Mouse (Mus musculus) stomach, embryonic 15.5 days (tissue): ENCODE data around the gene Lrrc3. TPM values are rescaled to one million over a fixed set of nuclear protein-coding genes. Genes with fewer than 3 reads are reported as not detected.

Experiments used
- ATAC-seq: fragments of 200-750 bp; cut with Nextera tagmentation; 2 replicates; pipeline ENCODE4 v1.8.0; 2017; ENCODE audit warnings: low read depth, moderate number of reproducible peaks, moderate TSS enrichment; ENCODE audit not compliant: insufficient read depth, low FRiP score
- H3K27ac ChIP-seq: fragments of 300-500 bp; sonication (generic); 2 replicates; pipeline ENCODE4 v1.5.1; 2015; ENCODE audit warnings: mild to moderate bottlenecking, inconsistent platforms
- H3K27me3 ChIP-seq: fragments of 300-500 bp; sonication (generic); replicated peaks from 2 replicates; pipeline ENCODE4 v1.6.1; 2015; ENCODE audit warnings: inconsistent platforms
- H3K36me3 ChIP-seq: fragments of 300-500 bp; sonication (generic); 2 replicates; pipeline ENCODE4 v1.6.1; 2015; ENCODE audit warnings: inconsistent platforms
- H3K4me1 ChIP-seq: fragments of 300-500 bp; sonication (generic); 2 replicates; pipeline ENCODE4 v1.6.1; 2015; ENCODE audit warnings: inconsistent platforms
- H3K4me2 ChIP-seq: fragments of 300-500 bp; sonication (generic); 2 replicates; pipeline ENCODE4 v1.6.1; 2015; ENCODE audit warnings: mild to moderate bottlenecking, inconsistent platforms
- H3K4me3 ChIP-seq: fragments of 300-500 bp; sonication (generic); replicated peaks from 2 replicates; pipeline ENCODE4 v1.5.1; 2015; ENCODE audit warnings: inconsistent platforms
- H3K9ac ChIP-seq: fragments of 300-500 bp; sonication (generic); 2 replicates; pipeline ENCODE4 v1.6.1; 2015; ENCODE audit warnings: inconsistent platforms
- H3K9me3 ChIP-seq: fragments of 300-500 bp; sonication (generic); 2 replicates; pipeline ENCODE4 v1.6.1; 2016; ENCODE audit warnings: inconsistent platforms
- WGBS: fragments of 180-500 bp; shearing (Covaris S2); methylation state at CpG from one replicate; pipeline ENCODE4 v1.1.7; 2015; 5-methylcytosine and 5-hydroxymethylcytosine counted together
- polyA plus RNA-seq: library from polyadenylated mRNA; unstranded; fragments of >200 nt; fragmentation: Nextera tagmentation; extraction: Ambion mirVana; gene quantifications from 2 replicates; pipeline ENCODE4 v1.2.1, GENCODE M21; 2015

Gene Lrrc3
- polyA plus RNA-seq, 1 experiment from 2014 or later: 6.4 TPM

- H3K9me3 ChIP-seq: no peaks in the 10 kb centered on the region
- ATAC-seq: peak; percentile 88
- H3K27me3 ChIP-seq: no peaks in the 10 kb centered on the region
- H3K36me3 ChIP-seq: no peaks in the 10 kb centered on the region
- no peak overlapping the region for H3K9ac ChIP-seq
- 30% methylated on average over 14 of the region's 14 CpGs for WGBS
- H3K27ac ChIP-seq: peak overlapping the region; percentile 13; the same call in 1 of the 2 replicates
- peak overlapping the region; percentile 46 for H3K4me2 ChIP-seq
- H3K4me1 ChIP-seq: no peaks in the 10 kb centered on the region
- H3K4me3 ChIP-seq: peak overlapping the region; percentile 26
Measured at GRCm38 (mm10) chr10:77864067-77864761, 38.1 kb downstream of the Lrrc3 start.

GRCm38 (mm10) chr10:77861675-77862074, 40.7 kb downstream of the Lrrc3 start, which contains the start of gene Gm3285:
TSS of gene Gm3285 (plus strand) at chr10:77861975.
- no peaks in the 10 kb centered on the region for H3K36me3 ChIP-seq
- 46% methylated on average over 7 of the region's 7 CpGs for WGBS
- H3K9me3 ChIP-seq: no peaks in the 10 kb centered on the region
- ATAC-seq: no peak
- H3K27me3 ChIP-seq: no peaks in the 10 kb centered on the region
- H3K9ac ChIP-seq: no peak within 1 kb of the TSS
- no peak within 1 kb of the TSS for H3K4me2 ChIP-seq
- H3K4me1 ChIP-seq: no peaks in the 10 kb centered on the region
- H3K27ac ChIP-seq: no peak within 1 kb of the TSS
- no peak within 1 kb of the TSS for H3K4me3 ChIP-seq

GRCm38 (mm10) chr10:77852559-77852958, 49.8 kb downstream of the Lrrc3 start, which contains the start of gene Gm10318:
TSS of gene Gm10318 (plus strand) at chr10:77852859.
- Histone ChIP-seq H3K27ac (no peak within 1 kb of the TSS), H3K4me1 (no peaks in the 10 kb centered on the region), H3K4me3 (no peak within 1 kb of the TSS), H3K9ac (no peak within 1 kb of the TSS), H3K4me2 (no peak within 1 kb of the TSS), H3K36me3 (no peaks in the 10 kb centered on the region), H3K9me3 (no peaks in the 10 kb centered on the region), H3K27me3 (no peaks in the 10 kb centered on the region)
- WGBS: 53% methylated on average over 7 of the region's 9 CpGs
- ATAC-seq: no peak

Other genes with a start within 250 kb of the Lrrc3 start
- gene Tspear, start 216.0 kb downstream of the Lrrc3 start, polyA plus RNA-seq: 0.85 and 1.0 TPM in 2 replicates
- gene Gm19402, start 211.8 kb downstream of the Lrrc3 start, polyA plus RNA-seq: not detected in 2 replicates
- not detected in 2 replicates for gene Gm9508, start 205.3 kb downstream of the Lrrc3 start, polyA plus RNA-seq
- not detected in 2 replicates for gene Gm10272, start 195.9 kb downstream of the Lrrc3 start, polyA plus RNA-seq
- 0.35 TPM in 1 of 2 replicates, not detected in the other for gene Gm10024, start 191.1 kb downstream of the Lrrc3 start, polyA plus RNA-seq
- gene Gm10142, start 186.7 kb downstream of the Lrrc3 start, polyA plus RNA-seq: not detected in 2 replicates
- not detected in 2 replicates for gene Krtap12-1, start 181.9 kb downstream of the Lrrc3 start, polyA plus RNA-seq
- not detected in 2 replicates for gene Gm10100, start 176.1 kb downstream of the Lrrc3 start, polyA plus RNA-seq
- not detected in 2 replicates for gene Gm18596, start 159.9 kb downstream of the Lrrc3 start, polyA plus RNA-seq
- not detected in 2 replicates for gene Gm9736, start 151.2 kb downstream of the Lrrc3 start, polyA plus RNA-seq
- not detected in 2 replicates for gene Gm3233, start 142.9 kb downstream of the Lrrc3 start, polyA plus RNA-seq
- gene Gm3238, start 131.2 kb downstream of the Lrrc3 start, polyA plus RNA-seq: not detected in 2 replicates
- gene Gm7138, start 125.6 kb downstream of the Lrrc3 start, polyA plus RNA-seq: not detected in 2 replicates
- gene Gm3250, start 120.0 kb downstream of the Lrrc3 start, polyA plus RNA-seq: not detected in 2 replicates
- gene Gm7137, start 114.3 kb downstream of the Lrrc3 start, polyA plus RNA-seq: not detected in 2 replicates
- not detected in 2 replicates for gene Gm9639, start 107.5 kb downstream of the Lrrc3 start, polyA plus RNA-seq
- gene Gm19668, start 103.4 kb downstream of the Lrrc3 start, polyA plus RNA-seq: not detected in 2 replicates
- gene Gm9507, start 90.7 kb downstream of the Lrrc3 start, polyA plus RNA-seq: not detected in 2 replicates
- gene Gm2696, start 87.9 kb downstream of the Lrrc3 start, polyA plus RNA-seq: not detected in 2 replicates
- not detected in 2 replicates for gene Krtap10-4, start 75.4 kb downstream of the Lrrc3 start, polyA plus RNA-seq
- gene Krtap10-10, start 66.6 kb downstream of the Lrrc3 start, polyA plus RNA-seq: not detected in 2 replicates
- not detected in 2 replicates for gene Gm36176, start 55.7 kb downstream of the Lrrc3 start, polyA plus RNA-seq
- gene Gm10318, start 49.7 kb downstream of the Lrrc3 start, polyA plus RNA-seq: not detected in 2 replicates
- gene Gm3285, start 40.6 kb downstream of the Lrrc3 start, polyA plus RNA-seq: not detected in 2 replicates
- 1.2 TPM in 2 replicates for gene Trpm2, start 68.0 kb upstream of the Lrrc3 start, polyA plus RNA-seq
- 23.6 and 26.7 TPM in 2 replicates for gene 1810043G02Rik, start 76.0 kb upstream of the Lrrc3 start, polyA plus RNA-seq
- gene Pfkl, start 107.5 kb upstream of the Lrrc3 start, polyA plus RNA-seq: 193 and 202 TPM in 2 replicates
- gene Dnmt3l, start 139.4 kb upstream of the Lrrc3 start, polyA plus RNA-seq: 0.35 and 0.86 TPM in 2 replicates
- 0.68 and 0.75 TPM in 2 replicates for gene Aire, start 141.1 kb upstream of the Lrrc3 start, polyA plus RNA-seq
- 5.1 and 5.3 TPM in 2 replicates for gene Icosl, start 166.8 kb upstream of the Lrrc3 start, polyA plus RNA-seq